Mouse (Mus musculus) frontal cortex, adult 2 months (tissue): ENCODE results near the gene Cmtm8. TPM values are rescaled to one million over a fixed set of nuclear protein-coding genes. Genes with fewer than 3 reads are reported as not detected.

Source experiments
- DNase-seq, 2 experiments: peaks; one replicate each; pipeline ENCODE4 v3.0.0; 2022; ENCODE audit warnings: low spot score in 1 of 2; ENCODE audit errors: extremely low spot score in 1 of 2
- polyA plus RNA-seq: library from polyadenylated mRNA; depleted of rRNA; stranded (reverse); fragments of >200 nt; gene quantifications from 2 replicates; pipeline ENCODE4 v1.2.3, GENCODE M21; 2012; rRNA removed

The Cmtm8 gene
- polyA plus RNA-seq: 4.7 and 4.8 TPM in 2 replicates

DNA sequence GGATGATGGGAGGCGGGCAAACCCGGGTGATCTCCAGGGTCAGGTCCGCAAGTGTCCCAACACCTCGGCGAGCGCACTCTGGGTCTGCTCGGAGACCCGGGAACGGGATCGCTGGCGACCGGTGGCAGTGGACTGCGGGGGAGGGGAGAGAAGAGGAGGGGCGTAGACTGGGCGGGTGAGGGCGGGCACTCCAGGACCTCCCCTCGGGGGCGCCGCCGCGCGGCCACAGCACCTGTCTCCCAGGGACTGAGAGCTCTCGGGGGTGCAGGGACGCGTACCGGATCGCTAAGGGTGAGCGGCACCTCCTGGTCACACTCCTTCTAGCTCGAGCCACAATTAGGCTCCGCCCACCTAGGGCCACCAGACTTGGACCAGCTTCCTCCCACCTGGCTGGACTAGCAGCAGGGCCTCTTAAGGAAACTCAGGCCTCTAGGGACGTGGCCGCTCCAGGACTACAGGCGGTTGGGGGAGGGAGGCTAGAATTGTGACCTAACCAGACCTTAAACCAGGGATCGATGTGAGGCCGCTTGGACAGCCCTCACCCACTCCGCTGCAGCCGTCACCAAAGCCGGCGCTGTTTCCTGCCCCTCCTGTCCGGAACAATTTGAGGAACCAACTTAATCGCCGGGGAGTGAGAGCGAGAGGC, at the start of gene Cmtm8:
Gene Cmtm8, minus strand, starts transcription at position 140 of the 646 bp plus-strand sequence.
- peak; percentile 3 to 6 for DNase-seq

DNA sequence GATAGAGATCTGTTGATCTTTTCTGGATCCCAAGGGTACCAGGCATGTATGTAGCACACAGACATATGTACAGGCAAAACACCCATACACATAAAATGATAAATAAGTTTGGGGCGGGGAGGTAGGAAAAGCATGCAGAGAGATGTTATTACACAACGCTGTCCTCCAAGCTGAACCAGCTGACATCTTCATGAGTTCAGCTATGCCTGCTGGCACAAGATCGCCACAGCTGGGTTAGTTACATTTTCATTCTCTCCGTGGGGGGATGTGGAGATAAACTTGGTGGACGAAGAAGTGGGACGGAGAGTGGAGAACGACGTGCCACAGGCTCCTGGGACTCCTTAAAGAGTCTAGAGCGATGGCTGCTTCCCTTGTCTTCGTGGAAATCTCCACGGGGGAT, 49.0 kb upstream of the Cmtm8 start:
- no peak for DNase-seq

DNA sequence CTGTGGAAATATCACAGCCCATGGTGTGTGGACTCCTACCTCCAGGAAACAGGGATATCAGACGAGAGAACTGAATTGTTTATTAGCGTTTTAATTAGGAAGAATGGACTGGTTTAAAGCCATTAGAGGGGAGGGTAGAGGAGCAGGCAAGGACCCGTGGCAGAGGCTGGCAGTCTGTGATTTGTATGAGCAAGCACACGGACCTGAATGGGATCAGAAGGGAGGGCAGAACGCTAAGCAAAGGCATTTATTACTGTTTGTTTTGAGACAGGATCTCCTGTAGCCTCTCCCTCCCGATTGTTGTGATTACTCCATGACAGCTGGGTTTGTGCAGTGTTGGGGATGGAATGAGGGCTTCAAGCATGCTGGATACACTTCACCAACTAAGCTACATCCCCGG, 46.4 kb upstream of the Cmtm8 start:
- DNase-seq: no peak

DNA sequence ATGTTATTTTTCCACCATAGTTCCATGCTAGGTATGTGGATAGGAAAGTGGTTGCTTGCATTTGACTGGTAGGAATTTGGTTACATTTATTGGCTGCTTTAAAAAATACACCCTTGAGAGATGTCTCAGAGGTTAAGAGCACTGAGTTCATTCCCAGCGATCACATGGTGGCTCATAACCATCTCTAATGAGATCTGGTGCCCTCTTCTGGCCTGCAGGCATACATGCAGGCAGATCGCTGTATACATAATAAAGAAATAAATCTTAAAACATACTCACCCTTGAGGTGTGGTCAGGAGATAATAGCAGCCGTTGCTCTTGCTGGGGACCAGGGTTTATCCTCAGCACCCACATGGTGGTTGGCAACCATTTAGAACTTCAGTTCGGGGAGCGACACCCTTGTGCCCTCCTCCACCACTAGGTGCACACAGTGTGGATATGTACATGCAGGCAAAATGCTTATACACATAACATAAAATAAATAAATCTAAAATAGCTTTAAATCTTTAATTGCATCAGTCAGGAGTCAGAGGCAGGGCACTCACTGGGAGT, 45.0 kb upstream of the Cmtm8 start:
- no peak for DNase-seq

DNA sequence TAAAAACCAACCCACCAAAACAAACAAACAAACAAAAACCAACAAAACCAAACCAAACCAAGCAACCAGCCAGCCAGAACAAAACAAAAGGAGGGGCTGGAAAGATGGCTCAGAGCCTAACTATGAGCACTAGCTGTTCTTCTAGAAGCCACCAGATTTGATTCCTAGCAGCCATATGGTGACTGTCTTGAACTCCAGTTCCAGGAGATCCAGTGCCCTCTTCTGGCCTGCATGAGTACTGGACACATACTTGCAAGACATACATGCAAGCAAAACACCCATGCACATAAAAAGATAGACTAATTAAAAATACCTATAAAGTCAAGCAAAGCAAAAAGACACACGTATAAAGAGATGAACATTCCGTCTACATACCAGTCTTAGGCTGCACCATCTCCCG, 43.7 kb upstream of the Cmtm8 start:
- peak in 1 of 2 experiments; percentile 16 for DNase-seq

DNA sequence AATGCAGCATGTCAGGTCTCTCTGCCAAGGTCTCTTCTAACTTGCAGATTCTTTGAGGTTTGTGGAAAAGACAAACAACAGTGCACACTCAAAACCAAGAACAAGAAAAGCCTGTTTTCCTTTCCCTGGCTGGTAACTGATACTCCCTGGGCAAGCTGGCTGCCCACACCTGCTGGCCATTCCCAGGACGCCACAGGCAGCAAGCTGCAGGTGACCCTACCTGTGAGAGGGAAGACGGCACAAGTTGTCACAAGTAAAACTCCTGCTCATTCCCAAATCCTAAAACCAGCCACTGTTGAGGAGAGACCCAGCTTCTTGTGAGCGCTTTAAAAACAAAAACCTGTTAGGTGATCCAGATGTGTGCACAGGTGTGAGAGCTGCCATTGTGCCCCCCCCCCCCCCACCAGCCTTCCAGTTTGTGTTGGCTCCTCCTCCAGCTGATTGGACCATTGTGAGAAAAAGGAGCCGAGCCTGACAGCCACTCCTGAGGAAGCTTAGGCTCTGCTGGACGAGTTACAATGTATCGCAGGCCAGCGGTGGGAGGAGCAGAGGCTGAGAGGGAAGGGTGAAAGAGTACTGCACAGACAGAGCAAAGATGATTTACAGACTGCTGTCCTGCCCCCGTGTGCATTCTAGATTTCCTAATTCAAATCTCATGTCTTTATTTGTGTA, 42.2 kb upstream of the Cmtm8 start:
- no peak for DNase-seq

DNA sequence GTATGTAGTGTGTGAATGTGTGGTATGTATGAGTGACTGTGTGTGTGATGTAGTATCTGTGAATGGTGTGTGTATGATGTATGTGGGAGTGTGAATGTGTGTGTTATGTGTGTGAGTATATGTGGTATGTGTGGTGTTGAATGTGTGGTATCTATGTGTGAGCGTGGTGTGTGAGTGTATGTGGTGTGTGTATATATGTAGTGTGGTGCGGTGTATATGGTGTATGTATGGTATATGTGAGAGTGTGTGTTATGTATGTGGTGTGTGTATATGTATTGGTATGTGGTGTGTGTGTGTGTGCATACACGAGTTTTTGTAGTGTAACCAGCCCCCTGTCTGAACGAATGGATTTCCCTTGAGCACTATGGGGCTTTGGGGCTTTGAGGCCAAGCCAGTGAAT, 41.6 kb upstream of the Cmtm8 start:
- no peak for DNase-seq

DNA sequence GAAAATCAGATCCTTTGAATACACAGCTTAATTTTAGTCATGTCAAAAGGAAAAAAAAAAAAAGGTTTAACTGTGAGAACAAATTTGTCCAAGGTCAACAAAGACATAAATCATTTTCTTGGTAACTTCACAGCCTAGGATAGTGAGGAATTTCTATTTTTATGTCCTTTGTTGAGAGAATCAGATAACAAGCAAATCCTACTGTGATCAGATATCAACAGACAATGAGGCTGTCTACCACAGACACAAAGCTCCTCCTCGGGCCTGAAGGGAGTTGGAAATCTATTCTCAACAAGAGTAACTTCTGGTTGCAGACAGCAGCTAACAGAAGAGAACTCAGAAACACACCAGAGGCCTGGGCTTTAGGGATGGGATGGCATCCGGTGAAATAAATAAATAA, 38.0 kb upstream of the Cmtm8 start:
- DNase-seq: no peak

DNA sequence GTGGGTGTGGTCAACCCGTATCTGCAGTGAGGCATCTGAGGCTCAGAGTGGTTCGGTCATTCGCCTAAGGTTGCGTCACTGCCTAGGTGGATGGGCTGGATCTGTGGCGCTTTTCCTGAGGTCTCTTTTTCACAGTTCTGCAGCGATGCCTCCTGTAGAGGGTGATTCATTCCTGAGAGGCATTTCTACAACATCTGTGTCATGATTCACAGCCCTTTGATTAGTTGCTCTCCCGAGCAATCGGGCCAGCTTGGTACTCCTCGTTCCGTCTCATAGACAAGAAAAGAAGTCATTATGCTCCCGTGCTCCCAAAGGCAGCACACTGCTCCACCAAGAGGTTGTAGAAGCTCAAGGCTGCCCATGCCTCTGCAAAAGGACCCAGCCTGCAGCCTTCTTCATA, 11.4 kb upstream of the Cmtm8 start:
- DNase-seq: peak; percentile 50 to 75

DNA sequence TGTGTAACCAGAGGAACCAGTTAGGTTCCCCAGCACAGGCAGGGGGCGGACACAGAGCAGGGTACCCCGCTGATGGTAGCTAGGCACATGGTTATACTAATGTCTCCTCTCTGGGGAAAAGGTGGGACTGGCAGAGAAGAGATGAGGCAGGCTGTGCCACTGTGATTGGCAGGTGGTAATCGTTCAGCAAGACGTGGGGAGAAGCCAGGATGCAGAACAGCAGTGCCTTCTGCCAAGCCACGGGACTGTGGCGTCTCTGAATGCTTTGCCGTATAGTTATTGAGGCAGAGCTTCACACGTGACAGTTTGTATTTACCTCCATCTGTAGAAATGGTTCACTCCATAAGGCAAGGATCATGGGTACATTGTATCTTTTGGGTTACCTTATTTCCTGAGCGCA, 10.7 kb upstream of the Cmtm8 start:
- peak in 1 of 2 experiments; percentile 9 for DNase-seq

DNA sequence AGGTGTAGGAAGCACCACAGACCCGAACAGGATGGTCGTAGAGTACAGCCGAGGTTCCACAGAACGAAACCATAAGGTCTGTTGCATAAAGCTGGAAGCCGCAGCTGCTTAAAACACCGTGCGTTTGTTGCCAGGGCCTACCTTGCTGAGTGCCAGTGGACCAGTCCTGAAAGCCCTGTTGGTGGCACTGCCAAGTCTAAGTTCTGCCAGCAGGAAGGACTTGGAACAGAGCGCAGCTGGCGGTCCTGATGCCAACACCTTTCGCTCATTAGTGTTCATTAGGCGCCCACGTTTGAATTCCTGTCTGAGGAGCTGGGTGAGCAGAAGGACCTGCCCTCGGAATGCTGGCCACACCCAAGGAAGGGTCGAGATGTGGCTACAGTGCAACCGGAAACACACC, 9.4 kb upstream of the Cmtm8 start:
- no peak for DNase-seq

DNA sequence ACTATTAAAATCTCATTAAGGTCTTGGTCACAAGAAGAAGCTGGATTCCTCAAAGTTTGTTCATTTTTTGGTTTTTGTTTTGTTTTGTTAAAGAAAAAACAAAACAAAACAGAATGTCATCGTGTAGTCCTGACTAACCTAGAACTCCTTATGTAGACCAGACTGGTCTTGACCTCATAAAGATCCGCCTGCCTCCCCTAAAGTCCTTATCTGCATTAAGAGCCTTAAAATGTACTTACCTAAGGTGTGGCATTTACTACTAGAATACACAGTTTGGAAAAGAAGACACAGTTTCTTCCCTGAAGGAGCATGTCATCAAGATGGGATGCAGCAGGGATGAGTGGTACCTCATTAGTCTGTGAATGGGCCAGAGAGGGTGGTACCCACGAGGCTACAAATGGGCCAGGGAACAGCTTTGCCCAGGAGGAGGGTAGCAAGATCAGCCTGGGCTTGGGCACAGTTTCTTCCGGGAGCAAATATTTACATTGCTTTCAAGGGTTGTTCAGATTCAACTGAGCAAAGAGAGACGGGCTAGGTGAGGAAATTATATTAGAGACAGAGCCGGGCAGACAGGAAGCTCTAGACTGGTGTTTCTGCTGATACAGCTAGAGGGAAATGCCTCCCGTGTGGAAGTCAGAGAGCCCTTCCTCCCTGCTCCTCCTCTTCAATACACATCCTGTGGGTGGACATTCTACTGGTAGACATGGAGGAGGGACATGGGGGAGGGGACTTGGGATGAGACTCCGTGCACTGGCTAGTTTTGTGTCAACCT, 7.6 kb upstream of the Cmtm8 start:
- DNase-seq: no peak

DNA sequence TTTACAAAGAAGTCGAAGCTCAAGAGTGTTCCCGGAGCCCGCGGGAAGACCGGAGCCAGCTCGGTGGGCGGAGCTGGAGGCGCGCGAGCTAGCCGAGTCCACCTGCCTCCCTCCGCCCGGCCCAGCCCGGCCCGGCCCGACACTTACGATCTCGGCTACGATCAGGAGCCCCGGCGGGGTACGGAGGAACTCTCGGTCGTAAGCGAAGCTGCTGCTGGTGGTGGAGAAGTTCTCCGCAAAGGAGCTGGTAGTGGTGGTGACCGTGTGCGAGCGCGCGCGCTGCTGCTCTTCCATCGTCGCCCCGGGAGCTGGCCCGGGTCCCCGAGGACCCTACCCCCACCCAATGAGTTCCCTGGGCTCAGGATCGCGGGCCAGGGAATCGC, 331 bp downstream of the Cmtm8 start:
- peak in 1 of 2 experiments; percentile 3 for DNase-seq

DNA sequence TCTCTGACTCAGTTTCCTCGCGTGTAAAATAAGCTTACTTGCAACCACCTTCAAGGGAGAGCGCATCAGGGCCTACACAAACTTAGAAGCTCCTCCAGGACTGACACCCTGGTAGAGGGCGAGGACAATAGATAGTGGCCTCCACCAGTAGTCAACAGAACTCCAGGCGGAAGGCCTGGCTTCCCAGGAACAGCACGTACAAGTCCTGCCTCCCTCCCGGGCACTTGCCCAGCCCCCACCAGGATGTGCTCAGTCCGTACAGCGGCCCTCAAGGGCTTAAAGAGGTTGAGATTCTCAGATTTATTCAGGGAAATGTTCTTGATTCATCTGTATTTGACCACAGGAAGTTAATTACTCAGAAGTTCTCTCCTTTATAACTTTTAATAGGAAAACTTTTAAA, 1.1 kb downstream of the Cmtm8 start:
- DNase-seq: no peak

DNA sequence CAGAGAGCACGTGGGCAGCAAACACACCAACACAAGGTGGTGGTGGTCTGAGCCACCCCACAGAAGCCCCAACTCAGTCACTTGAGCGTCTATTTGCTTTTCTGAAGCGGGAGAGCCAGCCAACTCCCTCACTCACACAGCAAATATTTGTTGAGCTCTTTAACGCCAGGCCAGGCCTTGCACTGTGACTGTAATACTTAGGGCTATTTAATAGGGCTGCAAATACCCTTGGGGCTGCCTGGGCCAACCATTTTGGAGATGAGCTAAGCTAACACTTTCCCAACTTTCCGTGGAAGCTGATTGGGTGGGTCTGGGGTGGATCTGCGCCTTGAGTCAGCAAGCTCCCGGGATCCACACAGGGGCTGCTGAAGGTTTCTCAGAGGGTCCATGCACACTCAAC, 1.7 kb downstream of the Cmtm8 start:
- no peak for DNase-seq

DNA sequence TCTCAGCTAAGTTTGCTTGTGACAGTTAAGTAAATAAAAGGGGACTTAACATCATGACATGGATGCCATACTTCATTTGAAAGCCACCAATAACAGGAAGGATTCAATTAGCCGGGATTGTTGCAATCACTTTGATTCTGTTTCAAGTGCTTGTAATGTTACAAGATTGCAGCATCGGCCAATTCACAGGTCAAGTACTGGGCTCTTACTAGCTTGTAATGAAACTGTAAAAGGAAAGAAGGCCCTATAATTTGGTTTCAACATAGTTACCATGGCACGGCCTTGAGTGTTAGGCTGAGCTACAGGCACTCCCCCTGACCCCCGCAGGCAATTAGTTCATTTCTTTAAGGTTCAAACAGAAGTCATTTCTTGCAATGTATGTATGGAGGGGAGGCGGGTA, 5.1 kb downstream of the Cmtm8 start:
- DNase-seq: no peak

DNA sequence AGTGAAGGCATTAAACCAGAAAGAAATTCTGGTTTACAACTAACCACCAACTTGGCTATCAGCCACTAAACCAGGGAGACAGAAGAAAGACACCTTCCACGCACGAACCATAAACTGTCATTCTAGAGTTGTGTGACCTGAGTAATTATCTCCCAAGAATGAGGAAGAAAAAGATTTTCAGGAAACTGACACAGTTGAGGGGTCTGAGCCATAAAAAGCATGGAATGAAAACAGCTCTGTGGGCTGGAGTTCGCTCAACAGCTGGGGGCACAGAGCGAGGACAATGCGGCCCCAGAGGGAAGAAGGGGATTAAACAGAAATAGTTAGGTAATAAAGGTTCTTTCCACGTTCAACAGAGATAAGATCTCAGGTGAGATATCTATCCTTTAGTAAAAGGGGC, 12.4 kb downstream of the Cmtm8 start:
- no peak for DNase-seq

DNA sequence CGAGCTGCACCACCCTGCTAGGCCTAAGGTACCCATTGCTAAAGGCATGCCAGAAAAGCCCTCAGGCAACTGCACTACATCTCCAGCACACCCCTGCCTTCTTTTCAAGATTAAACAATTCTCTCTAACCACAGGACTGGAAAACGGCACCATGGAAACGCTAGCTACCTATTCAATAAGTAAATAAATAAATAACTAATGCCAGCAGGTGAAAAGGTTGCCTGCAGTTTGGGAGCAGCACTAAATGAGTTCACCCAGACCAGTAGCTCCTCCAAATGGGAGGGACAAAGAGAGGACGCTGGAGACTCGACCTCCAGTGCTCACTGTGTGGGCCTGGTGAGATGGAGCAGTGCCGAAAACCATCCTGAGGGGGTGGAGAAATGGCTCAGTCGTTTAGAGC, 13.6 kb downstream of the Cmtm8 start:
- DNase-seq: no peak

DNA sequence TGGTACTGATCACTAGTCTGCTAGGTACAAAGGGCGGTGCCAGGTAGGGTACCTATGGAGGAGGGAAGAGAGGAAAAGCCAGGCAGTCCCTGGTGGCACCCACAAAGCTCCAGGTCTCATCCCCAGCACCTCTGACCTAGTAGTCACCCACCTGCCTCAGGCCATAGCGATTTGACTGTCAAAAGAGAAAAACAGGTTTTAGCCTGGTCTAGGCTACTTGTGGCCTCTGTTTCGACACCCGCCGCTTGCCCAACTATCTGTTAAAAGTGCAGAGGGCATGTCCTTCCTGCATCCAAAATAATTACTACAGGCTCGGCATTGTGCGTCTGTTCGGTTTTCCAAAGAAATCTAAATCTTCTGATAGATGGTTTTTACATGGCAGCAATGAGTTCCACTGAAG, 14.3 kb downstream of the Cmtm8 start:
- DNase-seq: no peak

DNA sequence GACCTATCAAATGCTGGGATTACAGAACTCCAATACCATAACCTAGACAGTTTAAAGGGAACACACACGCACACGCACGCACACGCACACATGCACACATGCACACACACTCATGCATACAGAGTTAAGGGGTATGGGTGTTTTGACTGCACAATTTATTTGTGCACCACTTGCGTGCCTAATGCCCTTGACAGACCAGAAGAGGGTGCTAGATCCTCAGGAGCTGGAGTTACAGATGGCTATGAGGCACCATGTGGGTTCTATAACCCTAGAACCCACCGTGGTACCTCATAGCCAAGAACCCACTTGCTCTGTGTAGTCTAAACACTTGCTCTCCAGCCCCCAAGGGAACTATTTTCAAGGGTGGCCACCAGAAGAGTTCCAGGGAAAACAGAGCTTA, 15.6 kb downstream of the Cmtm8 start:
- DNase-seq: no peak

DNA sequence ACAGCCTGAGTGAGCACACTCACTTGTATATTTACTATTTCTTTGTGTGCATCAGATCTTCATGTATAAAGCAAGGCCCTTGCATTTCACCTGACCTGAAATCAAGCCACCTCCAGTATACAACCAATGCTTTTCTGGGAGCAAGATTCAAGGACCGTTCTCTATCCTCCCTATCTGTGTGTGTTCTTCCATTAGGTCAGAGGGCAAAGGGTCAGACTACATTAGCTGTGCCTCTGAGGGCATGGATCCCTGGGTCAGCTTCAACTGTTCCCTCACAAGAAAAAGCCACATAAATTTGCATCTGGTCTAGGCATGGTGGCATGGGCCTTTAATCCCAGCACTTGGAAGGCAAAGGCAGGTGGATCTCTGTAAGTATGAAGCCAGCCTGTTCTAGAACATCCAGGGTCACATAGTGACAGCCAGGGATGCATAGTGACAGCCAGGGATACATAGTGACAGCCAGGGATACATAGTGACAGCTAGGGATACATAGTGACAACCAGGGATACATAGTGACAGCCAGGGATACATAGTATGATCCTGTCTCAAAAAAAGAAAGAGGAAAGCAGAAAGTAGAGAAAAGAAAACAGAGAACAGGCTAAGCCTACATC, 16.6 kb downstream of the Cmtm8 start:
- DNase-seq: no peak
